In the genomic region with DNA sequence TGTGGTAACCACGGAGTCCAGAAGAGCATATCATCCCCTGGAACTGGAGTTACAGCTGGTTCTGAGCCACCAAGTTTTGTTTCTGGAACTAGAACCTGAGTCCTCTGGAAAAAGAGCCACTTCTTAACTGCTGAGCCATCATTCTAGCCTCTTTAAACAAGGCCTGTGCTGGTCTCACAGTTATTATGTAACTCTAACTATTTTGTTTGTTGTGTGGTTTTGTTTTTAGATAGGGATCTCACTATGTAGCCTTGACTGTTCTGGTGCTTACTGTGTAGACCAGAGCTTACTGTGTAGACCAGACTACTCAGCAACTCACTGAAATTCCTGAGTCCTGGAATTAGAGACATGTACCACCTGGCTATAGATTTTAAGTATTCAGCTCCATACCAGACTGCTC, we compare ENCODE assay signal across 26 mouse cellular contexts.
"Had no signal": no experiment of that assay in that cellular context is flagged by ENCODE, and none has a peak within 500 bp of the region (broad histone marks: within the 10 kb centered on the region; RNA-seq: fewer than 3 reads in every experiment).

No protein-coding gene starts in this region.

- H3K9ac ChIP-seq: embryonic facial prominence, embryonic 12.5 days; embryonic facial prominence, embryonic 13.5 days; embryonic facial prominence, embryonic 15.5 days; forebrain, embryonic 12.5 days; forebrain, embryonic 13.5 days; forebrain, embryonic 15.5 days; forebrain, postnatal 0 days had no signal

- H3K4me1 ChIP-seq: embryonic facial prominence, embryonic 10.5 days; embryonic facial prominence, embryonic 12.5 days; embryonic facial prominence, embryonic 13.5 days; embryonic facial prominence, embryonic 15.5 days; forebrain, embryonic 10.5 days; forebrain, embryonic 12.5 days; forebrain, embryonic 13.5 days; forebrain, embryonic 15.5 days had no signal

- H3K27ac ChIP-seq: embryonic facial prominence, embryonic 10.5 days; embryonic facial prominence, embryonic 12.5 days; embryonic facial prominence, embryonic 13.5 days; embryonic facial prominence, embryonic 15.5 days; forebrain, embryonic 10.5 days; forebrain, embryonic 12.5 days; forebrain, embryonic 13.5 days; forebrain, embryonic 15.5 days; gastrocnemius, adult 2 months; heart, adult 2 months had no signal

- H3K4me3 ChIP-seq: embryonic facial prominence, embryonic 10.5 days; embryonic facial prominence, embryonic 12.5 days; embryonic facial prominence, embryonic 13.5 days; embryonic facial prominence, embryonic 15.5 days; erythroblast, embryonic 14.5 days; forebrain, embryonic 10.5 days; forebrain, embryonic 12.5 days; forebrain, embryonic 13.5 days; forebrain, embryonic 15.5 days; gastrocnemius, adult 2 months; heart, adult 2 months had no signal

- DNase-seq: cerebellum, adult 2 months; cerebellum, adult 8-10 months; cerebellum, adult 9-10 months; cerebellum, adult 9-11 months; cerebellum, postnatal 10 days; cerebellum, postnatal 14 days; cerebellum, postnatal 25 days; cerebellum, postnatal 36 days; embryo, embryonic 11 days; forebrain, postnatal 0 days; gastrocnemius, adult 2 months; gastrocnemius, postnatal 10 days; gastrocnemius, postnatal 14 days; gastrocnemius, postnatal 25 days; gastrocnemius, postnatal 36 days; heart, adult 18-20 months; heart, adult 2 months had no signal

- H3K27me3 ChIP-seq: embryonic facial prominence, embryonic 12.5 days; embryonic facial prominence, embryonic 13.5 days; embryonic facial prominence, embryonic 15.5 days; forebrain, embryonic 12.5 days; forebrain, embryonic 13.5 days; forebrain, embryonic 15.5 days had no signal
